Mouse (Mus musculus) forebrain, embryonic 14.5 days (tissue): ENCODE data around the gene Col4a6. TPM values are rescaled to one million over a fixed set of nuclear protein-coding genes. Genes with fewer than 3 reads are reported as not detected.
A peak's percentile ranks its signal among the peaks of the same experiment; 100 is the strongest.

ENCODE experiments used
- ATAC-seq: fragments of 200-750 bp; cut with Nextera tagmentation; 2 replicates; pipeline ENCODE4 v1.8.0; 2017; ENCODE audit warnings: mild to moderate bottlenecking, moderate library complexity
- DNase-seq: peaks from one replicate; pipeline ENCODE4 v3.0.0-alpha.2; 2015; ENCODE audit warnings: low spot score
- H3K27ac ChIP-seq: fragments of 300-500 bp; sonication (generic); 2 replicates; pipeline ENCODE4 v1.5.1; 2014; ENCODE audit warnings: low read depth, mild to moderate bottlenecking, control low read depth, low read length, moderate library complexity
- H3K27me3 ChIP-seq: fragments of 300-500 bp; sonication (generic); replicated peaks from 2 replicates; pipeline ENCODE4 v1.6.1; 2014; ENCODE audit warnings: low read length, control low read depth, mixed read lengths; ENCODE audit not compliant: control insufficient read depth, insufficient read depth
- H3K36me3 ChIP-seq: fragments of 300-500 bp; sonication (generic); 2 replicates; pipeline ENCODE4 v1.6.1; 2014; ENCODE audit warnings: low read length, control low read depth; ENCODE audit not compliant: control insufficient read depth, insufficient read depth
- H3K4me1 ChIP-seq: fragments of 300-500 bp; sonication (generic); 2 replicates; pipeline ENCODE4 v1.6.1; 2014; ENCODE audit warnings: antibody characterized with exemption, low read length, control low read depth; ENCODE audit not compliant: control insufficient read depth, insufficient read depth
- H3K4me2 ChIP-seq: fragments of 300-500 bp; sonication (generic); 2 replicates; pipeline ENCODE4 v1.6.1; 2014; ENCODE audit warnings: mild to moderate bottlenecking, control low read depth, low read length
- H3K4me3 ChIP-seq: fragments of 300-500 bp; sonication (generic); 2 replicates; pipeline ENCODE4 v1.5.1; 2014; ENCODE audit warnings: low read depth, low read length, control low read depth
- H3K9ac ChIP-seq: fragments of 300-500 bp; sonication (generic); 2 replicates; pipeline ENCODE4 v1.6.1; 2014; ENCODE audit warnings: mild to moderate bottlenecking, low read length, control low read depth, moderate library complexity
- H3K9me3 ChIP-seq: fragments of 300-500 bp; sonication (generic); replicated peaks from 2 replicates; pipeline ENCODE4 v1.6.1; 2016; ENCODE audit warnings: low read length, control low read depth, mixed read lengths; ENCODE audit not compliant: control insufficient read depth
- WGBS: fragments of 180-500 bp; shearing (Covaris S2); extraction: QIAGEN DNeasy Blood & Tissue Kit; methylation state at CpG from one replicate; pipeline ENCODE4 v1.1.7; 2014; 5-methylcytosine and 5-hydroxymethylcytosine counted together
- polyA plus RNA-seq: library from polyadenylated mRNA; unstranded; fragments of >200 nt; fragmentation: Nextera tagmentation; extraction: Ambion mirVana; gene quantifications from 2 replicates; pipeline ENCODE4 v1.2.1, GENCODE M21; 2014

Col4a6 gene
- polyA plus RNA-seq, 1 experiment from 2014 or later: 1.3 TPM

- WGBS: 85% methylated on average over 3 of the region's 3 CpGs
- DNase-seq: no peak
Measured at GRCm38 (mm10) chrX:141198993-141199392, 274.9 kb downstream of the Col4a6 start.

DNA sequence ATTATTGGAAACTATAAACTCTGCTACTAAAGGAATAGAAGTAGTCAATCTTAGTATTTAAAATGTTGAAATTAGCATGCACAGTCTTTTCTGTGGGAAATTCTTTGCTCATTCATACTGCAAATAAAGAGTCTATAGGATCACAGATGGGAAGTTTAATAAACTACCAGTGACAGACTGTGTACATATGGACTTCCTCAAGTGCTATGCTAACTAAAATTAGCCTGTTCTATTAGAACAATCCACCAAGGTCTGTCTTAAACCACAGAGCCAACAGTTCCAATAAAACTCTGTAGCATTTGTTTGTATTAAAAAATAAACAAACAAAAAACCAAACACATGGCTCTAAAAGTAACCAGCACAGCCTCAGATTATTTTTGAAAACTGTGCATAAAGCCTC lies 278.8 kb downstream of the Col4a6 start:
- H3K9ac ChIP-seq: no peak overlapping the region
- 0 out of 2 replicates have a peak, but pooled peaks cover 6% of the 10 kb centered on the region for H3K27me3 ChIP-seq
- H3K36me3 ChIP-seq: no peaks in the 10 kb centered on the region
- no peak overlapping the region for H3K4me2 ChIP-seq
- H3K4me3 ChIP-seq: no peak overlapping the region
- DNase-seq: no peak
- H3K27ac ChIP-seq: no peak overlapping the region
- H3K4me1 ChIP-seq: no peaks in the 10 kb centered on the region
- H3K9me3 ChIP-seq: no peaks in the 10 kb centered on the region
- no peak for ATAC-seq

More at GRCm38 (mm10) chrX:141198993-141199392, 274.9 kb downstream of the Col4a6 start:
- H3K36me3 ChIP-seq: no peaks in the 10 kb centered on the region
- no peak overlapping the region for H3K4me2 ChIP-seq
- H3K27me3 ChIP-seq: no peaks in the 10 kb centered on the region
- no peaks in the 10 kb centered on the region for H3K4me1 ChIP-seq
- H3K27ac ChIP-seq: no peak overlapping the region
- H3K4me3 ChIP-seq: no peak overlapping the region
- no peak for ATAC-seq
- no peak overlapping the region for H3K9ac ChIP-seq
- no peaks in the 10 kb centered on the region for H3K9me3 ChIP-seq

- Histone ChIP-seq H3K9me3 (no peaks in the 10 kb centered on the region), H3K9ac (no peak overlapping the region), H3K27ac (no peak overlapping the region), H3K4me3 (no peak overlapping the region), H3K36me3 (no peaks in the 10 kb centered on the region), H3K27me3 (no peaks in the 10 kb centered on the region), H3K4me1 (no peaks in the 10 kb centered on the region), H3K4me2 (no peak overlapping the region)
- 43% methylated on average over 7 of the region's 7 CpGs for WGBS
- DNase-seq (peak; percentile 68), ATAC-seq (no peak)
Measured at GRCm38 (mm10) chrX:141175353-141175752, 298.5 kb downstream of the Col4a6 start.

DNA sequence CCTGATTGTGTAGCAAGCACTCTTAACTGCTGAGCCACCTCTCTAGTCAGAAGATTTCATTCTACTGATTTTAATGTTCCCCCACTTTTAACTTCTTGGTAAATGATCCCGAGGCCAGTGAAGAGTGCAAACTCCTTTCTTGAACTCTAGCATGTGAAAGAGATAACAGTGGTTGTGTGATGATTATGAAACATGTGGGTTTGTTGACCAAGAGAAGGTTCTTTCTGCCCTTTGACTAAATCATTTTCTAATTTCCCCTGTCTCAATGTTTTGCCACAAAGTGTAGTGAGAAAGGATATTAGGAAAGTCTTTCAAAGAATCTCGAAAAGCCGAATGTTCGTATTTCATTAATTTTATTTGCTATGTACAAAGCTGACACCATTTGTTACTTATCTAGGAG lies 308.8 kb downstream of the Col4a6 start:
- Histone ChIP-seq H3K27me3 (no peaks in the 10 kb centered on the region), H3K9ac (no peak overlapping the region), H3K4me3 (no peak overlapping the region), H3K27ac (no peak overlapping the region), H3K36me3 (no peaks in the 10 kb centered on the region), H3K4me2 (no peak overlapping the region), H3K4me1 (no peaks in the 10 kb centered on the region), H3K9me3 (no peaks in the 10 kb centered on the region)
- DNase-seq (no peak), ATAC-seq (no peak)
- 94% methylated on average over 4 of the region's 4 CpGs for WGBS

GRCm38 (mm10) chrX:141160371-141160770 lies 313.5 kb downstream of the Col4a6 start:
- ATAC-seq (no peak), DNase-seq (no peak)
- no peak overlapping the region for H3K4me3 ChIP-seq
- H3K36me3 ChIP-seq: no peaks in the 10 kb centered on the region
- no peaks in the 10 kb centered on the region for H3K9me3 ChIP-seq
- H3K4me1 ChIP-seq: no peaks in the 10 kb centered on the region
- H3K27ac ChIP-seq: no peak overlapping the region
- H3K4me2 ChIP-seq: no peak overlapping the region
- no peak overlapping the region for H3K9ac ChIP-seq
- H3K27me3 ChIP-seq: no peaks in the 10 kb centered on the region
- 69% methylated on average over 3 of the region's 3 CpGs for WGBS

- no peaks in the 10 kb centered on the region for H3K4me1 ChIP-seq
- no peak for ATAC-seq
- no peak overlapping the region for H3K4me3 ChIP-seq
- 40% methylated on average over 4 of the region's 4 CpGs for WGBS
- no peaks in the 10 kb centered on the region for H3K9me3 ChIP-seq
- no peak overlapping the region for H3K27ac ChIP-seq
- H3K9ac ChIP-seq: no peak overlapping the region
- DNase-seq: peak; percentile 25
- H3K4me2 ChIP-seq: no peak overlapping the region
- no peaks in the 10 kb centered on the region for H3K36me3 ChIP-seq
- no peaks in the 10 kb centered on the region for H3K27me3 ChIP-seq
Measured at GRCm38 (mm10) chrX:141158160-141158559, 315.7 kb downstream of the Col4a6 start.

DNA sequence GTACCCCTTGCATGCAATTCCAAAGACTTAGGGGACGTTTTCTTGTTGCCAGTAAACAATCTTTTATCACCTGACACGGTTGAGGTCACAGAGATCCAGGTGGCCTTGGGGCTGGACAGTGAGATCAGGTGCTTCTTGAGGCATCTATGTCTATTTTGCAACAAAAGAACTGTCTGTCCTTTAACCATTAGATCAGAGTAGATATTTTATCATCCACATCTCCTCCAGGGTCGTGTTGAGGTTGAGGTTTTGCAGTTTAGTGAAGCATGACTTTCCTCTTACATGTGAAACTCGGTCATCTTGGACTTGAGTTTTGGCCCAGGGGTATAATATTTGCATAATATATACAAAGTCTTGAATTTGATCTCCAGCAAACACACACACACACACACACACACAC lies 316.2 kb downstream of the Col4a6 start:
- no peak overlapping the region for H3K4me2 ChIP-seq
- ATAC-seq: no peak
- 68% methylated on average over 4 of the region's 4 CpGs for WGBS

DNA sequence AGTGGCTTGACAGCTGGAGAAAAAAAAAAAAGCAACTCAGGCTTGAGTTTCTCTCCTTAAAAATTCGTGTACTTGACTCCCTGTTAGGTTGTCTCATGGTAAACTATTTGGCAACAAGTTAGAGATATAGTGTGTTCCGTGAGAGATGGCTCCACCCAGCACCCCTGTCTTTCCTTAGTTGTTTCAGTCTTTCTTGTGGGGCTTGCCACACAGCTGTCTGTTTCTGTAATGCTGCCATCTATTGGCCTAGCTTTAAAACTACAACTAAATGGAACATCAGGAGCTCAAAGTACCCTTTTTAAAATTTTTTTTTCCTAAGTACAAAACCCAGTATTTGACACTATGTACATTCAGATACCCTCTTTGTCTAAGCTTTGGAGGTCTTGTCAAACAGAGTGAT lies 317.2 kb downstream of the Col4a6 start:
- H3K4me3 ChIP-seq: no peak overlapping the region
- H3K27ac ChIP-seq: no peak overlapping the region
- no peaks in the 10 kb centered on the region for H3K36me3 ChIP-seq
- no peaks in the 10 kb centered on the region for H3K4me1 ChIP-seq
- 14% methylated on average over 2 of the region's 2 CpGs for WGBS
- no peaks in the 10 kb centered on the region for H3K27me3 ChIP-seq
- no peak overlapping the region for H3K4me2 ChIP-seq
- no peak overlapping the region for H3K9ac ChIP-seq
- DNase-seq (peak; percentile 37), ATAC-seq (no peak)
- no peaks in the 10 kb centered on the region for H3K9me3 ChIP-seq

More for the DNA sequence above, 316.2 kb downstream of the Col4a6 start:
- Histone ChIP-seq H3K27me3 (no peaks in the 10 kb centered on the region), H3K27ac (no peak overlapping the region), H3K4me1 (no peaks in the 10 kb centered on the region), H3K4me3 (no peak overlapping the region), H3K9me3 (no peaks in the 10 kb centered on the region), H3K36me3 (no peaks in the 10 kb centered on the region), H3K9ac (no peak overlapping the region)
- no peak for DNase-seq

- Histone ChIP-seq H3K4me3 (no peak overlapping the region), H3K4me2 (no peak overlapping the region), H3K27ac (no peak overlapping the region), H3K9me3 (no peaks in the 10 kb centered on the region), H3K27me3 (no peaks in the 10 kb centered on the region), H3K36me3 (no peaks in the 10 kb centered on the region), H3K4me1 (no peaks in the 10 kb centered on the region), H3K9ac (no peak overlapping the region)
- no peak for DNase-seq
- ATAC-seq: no peak
Measured at GRCm38 (mm10) chrX:141151182-141151581, 322.7 kb downstream of the Col4a6 start.
